Mouse (Mus musculus) adrenal gland, adult 18-20 months (tissue): ENCODE results near the gene Pard3b. TPM values are rescaled to one million over a fixed set of nuclear protein-coding genes. Genes with fewer than 3 reads are reported as not detected.
A peak's percentile ranks its signal among the peaks of the same experiment; 100 is the strongest.

Experiments used
- DNase-seq, 2 experiments: peaks; one replicate each; pipeline ENCODE4 v3.0.0; 2021 to 2022; ENCODE audit warnings: low spot score in 2 of 2
- total RNA-seq, 2 experiments: library from RNA; stranded (reverse); gene quantifications; 1 replicate in 1 of 2; 2 replicates in 1 of 2; pipeline ENCODE4 v1.2.3; 2021

Pard3b gene
- total RNA-seq, 2 experiments from 2014 or later: 10.0 to 14.3 TPM

DNA sequence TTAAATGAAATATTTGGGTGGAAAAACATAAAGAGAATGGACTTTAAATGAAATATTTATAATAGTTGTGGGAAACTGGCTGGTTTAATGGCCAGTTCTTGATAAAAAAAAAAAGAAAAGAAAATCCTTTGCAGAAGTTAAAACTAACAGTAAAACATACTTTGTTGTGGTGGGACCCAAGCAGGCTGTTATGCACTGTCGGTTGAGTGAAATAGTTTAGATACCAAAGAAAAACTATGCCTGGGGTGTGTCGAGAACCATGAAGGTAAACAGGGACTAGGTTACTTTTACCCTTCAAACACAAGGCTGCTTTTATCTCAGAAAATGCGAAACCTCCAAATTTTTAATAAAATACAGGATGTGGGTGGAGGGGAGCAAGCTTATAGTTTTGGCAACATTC, 797.7 kb downstream of the Pard3b start:
- DNase-seq: no peak

DNA sequence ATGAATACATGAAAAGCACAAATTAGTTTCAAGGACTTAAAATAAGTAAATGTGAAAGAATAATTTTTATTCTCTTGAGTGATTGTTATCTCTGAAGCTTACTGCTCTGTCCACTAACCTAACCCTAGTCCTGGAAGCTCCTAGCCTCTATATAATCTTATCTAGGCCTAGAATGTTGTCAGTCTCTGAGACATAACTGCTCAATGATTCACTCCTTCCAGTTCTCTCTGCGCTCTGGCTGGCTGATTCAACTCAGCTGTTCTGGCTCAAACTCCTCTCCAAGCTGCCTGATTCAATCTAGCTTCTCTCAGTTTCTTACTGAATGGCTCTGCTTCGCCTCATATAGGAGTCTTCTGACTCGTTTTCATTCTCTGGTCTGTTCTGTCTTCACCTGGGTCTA, 798.9 kb downstream of the Pard3b start:
- DNase-seq: no peak

DNA sequence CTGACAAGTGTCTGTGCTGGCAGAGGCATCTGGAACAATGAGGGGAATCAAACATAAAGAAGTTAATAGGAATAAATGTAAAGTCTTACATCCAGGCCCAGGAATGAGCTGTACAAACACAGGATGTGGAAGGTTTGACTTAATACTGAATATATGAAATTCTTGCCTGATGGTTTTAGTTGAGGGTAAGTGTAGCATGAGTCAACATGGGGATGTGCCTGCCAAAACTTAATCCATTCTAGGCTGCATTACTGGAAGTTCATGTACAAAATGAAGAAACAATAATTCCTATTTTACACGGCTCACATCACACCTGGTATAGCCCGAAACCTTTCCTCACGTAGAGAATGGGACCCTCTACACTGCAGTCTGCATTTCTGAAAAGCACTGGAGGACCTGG, 805.8 kb downstream of the Pard3b start:
- no peak for DNase-seq

DNA sequence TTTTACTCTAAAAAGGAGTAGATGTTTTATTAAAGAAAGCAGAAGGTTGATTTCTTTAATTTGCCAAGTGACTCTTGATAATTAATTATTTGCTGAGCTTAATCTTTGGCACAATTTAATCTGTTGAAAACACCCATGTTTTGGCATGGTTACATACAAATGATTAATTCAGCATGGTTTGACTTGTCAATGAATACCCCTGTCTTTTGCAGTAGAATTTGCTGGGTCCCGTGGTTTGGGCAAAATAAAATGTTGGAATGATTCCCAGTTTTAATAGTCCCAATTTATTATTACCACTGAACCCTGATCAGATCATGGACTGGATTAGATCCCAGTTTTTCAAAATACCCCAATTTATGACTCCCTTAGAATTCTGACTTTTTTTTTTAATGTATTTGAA, 808.2 kb downstream of the Pard3b start:
- DNase-seq: no peak

DNA sequence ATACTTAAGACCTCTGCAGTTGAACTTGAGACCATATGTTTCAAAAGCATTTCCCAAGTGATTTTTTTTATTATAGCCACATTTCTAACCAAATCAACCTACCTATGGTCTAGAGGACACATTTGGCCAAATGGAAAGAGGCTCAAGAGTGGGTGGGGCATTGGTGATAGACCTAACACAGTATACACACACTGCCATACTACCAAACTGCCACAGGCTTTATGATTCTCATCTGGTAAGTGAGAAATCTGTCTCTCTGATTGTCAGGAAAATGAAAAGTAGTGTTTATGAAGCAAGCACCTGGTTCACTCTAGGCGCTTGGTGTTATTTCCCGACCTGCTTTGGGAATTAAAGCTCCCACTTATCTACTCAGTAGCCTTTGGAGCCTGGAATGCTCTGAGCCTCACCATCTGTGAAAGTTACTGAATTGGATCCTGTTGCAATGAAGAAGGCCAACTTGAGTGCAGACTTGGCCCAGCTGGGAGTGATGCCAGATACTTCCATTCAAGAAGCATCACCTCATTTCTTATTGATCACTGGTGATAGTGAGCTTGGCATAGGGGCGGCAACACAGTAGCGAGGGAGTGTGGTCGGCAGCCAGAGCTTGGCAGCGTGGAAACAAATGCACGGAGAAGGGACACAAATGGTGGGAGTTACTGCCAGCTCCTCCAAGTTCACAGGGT, 810.7 kb downstream of the Pard3b start:
- no peak for DNase-seq

DNA sequence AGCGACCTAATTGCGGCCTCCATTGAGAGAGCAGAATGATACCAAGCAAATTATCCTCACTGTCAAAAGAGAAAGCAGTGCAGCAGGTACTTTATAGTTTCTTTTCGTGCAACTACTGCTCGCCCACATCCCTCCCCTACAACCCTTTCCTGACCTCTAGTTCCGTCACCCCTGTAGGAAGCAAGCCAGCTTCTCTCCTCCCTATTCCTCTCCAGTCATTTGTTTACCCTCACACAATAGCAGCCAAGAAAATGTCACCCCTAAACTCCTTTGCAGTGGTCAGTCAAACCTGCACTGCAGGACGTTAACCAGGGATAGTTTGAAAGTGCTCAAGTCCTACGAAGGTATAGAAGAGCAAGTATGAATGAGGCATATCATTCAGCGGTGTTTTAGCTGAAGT, 826.9 kb downstream of the Pard3b start:
- DNase-seq: no peak

DNA sequence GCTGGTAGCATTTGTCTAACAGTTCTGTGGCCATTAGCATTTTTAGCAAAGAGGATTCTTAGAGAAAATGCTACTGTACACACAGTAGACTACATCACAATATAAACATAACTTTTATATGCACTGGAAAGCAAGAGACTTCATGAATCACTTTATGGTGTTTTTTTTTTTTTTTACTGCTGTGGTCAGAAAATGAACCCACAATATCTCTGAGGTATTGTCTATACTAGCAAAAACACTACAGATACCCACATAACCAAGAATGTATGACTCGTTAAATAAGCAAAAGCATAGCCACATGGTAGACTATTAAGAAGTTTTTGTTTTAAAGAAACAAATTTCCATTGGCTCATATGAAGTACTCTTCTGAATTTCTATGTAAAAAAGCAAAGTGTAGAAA, 827.9 kb downstream of the Pard3b start:
- no peak for DNase-seq

DNA sequence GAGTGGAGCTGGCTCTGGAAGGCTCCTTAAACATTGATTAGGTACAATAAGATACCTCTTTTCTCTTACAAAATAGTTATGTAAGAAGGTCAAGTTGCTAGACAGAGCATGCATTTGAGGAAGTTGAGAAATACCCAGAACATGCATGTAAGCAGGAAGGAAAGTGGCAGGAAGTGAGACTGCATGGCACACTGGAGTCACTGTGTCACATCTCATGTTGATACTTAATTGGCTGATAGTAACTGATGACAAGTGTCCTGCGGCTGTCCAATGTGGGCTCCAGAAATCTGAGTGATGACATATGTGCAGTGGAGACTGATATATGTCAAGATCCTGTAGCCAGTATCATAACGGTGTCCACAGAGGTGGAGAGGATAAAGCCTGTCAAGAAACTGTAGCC, 844.4 kb downstream of the Pard3b start:
- no peak for DNase-seq

DNA sequence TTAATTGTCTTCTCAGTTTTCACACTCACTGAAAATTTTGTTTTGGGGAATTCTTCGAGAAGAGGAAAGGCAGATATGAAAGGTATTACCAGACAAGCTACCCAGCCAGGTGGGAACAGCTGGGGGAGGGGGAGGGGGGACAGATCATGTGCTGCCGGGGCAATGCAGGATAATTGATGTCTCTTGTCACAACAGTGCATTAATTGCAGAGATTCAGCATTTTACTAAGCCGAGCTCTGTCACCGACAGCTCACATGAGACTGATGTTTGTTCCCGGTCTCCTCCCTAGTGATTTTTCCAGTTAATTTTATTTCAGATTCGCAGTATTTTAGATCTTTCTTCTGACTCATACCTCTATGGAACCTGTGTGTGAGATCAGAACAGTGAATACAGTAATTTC, 850.2 kb downstream of the Pard3b start:
- DNase-seq: no peak

DNA sequence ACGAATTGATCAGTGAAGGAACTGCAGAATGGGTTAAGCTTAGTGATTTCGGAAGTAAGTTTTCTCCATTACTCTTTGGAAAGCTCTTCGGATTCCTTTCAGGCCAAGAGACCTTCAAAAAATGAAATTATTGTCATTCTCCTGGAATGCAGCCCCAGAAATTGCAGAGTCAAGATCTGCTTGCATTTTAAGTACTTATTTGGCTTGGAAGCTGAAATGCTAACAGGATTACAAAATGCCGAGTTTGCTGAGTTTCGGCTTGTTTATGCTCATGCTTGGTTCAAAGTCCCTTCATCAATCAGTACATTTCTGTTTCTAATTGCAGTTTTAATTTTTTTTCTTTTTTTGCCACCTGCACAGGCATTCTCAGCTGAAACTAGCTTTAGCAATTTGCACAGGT, 860.5 kb downstream of the Pard3b start:
- no peak for DNase-seq

DNA sequence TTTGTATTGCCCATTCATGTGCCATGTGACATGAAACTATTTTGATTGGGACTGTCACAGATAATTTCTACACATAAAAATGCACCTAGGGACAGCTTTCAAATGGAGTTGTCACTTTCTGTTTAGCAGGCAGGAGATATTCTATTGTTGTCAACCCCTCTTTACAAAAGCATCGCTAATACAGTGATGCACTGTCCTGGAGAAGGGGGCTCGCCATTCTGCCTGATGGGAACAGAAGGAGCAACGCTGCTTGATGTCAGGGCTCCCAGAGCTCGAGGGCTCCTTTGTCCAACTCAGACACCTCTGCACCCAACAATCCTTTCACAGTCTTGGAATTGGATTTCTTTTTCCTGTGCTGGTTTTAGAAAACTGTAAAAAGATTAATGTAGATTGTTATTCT, 871.9 kb downstream of the Pard3b start:
- DNase-seq: no peak

DNA sequence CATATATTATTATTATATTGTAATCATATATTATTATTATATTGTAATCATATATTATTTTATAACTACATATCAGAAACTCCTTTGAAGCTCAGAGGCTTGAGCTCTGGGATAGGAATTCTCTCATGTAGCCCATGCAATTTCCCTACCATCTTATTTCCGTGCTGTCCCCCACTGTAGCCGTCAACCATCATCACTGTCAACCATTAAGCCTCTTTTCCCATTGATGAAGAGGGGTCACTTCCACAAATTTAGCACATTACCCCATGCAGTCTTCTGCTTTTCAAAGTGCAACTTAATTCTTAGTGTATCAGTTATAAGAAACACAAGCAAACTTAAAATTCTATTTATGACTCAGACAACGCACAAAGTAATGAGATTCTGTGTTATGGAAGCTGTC, 873.1 kb downstream of the Pard3b start:
- DNase-seq: no peak

DNA sequence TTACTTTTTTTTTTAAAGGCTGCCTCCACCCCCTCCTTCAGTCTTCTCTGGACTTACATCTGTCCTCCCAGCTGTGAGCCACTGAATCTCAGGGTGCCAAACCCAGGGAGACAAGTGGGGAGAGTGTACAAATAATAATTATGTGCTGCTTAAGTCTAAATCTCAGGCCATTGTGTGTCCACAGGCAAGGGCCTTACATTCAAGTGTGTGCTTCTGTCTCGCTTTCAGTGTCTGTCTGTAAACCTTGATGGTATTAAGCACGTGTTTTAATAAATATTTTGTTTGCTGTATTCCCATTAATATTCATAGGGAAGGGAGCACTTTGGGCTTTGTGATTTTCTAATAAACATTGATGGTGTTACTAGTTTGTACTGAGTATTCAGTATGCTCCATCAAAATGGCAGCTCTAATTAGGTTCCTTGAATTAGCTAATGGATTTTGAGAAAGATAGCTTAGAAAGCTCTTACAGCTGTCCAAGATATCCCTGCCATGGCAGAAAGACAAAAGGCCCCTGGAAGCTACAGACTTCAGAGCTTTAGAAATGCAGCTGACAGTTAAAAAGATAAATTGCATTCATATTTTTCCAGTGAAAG, 880.1 kb downstream of the Pard3b start:
- no peak for DNase-seq

DNA sequence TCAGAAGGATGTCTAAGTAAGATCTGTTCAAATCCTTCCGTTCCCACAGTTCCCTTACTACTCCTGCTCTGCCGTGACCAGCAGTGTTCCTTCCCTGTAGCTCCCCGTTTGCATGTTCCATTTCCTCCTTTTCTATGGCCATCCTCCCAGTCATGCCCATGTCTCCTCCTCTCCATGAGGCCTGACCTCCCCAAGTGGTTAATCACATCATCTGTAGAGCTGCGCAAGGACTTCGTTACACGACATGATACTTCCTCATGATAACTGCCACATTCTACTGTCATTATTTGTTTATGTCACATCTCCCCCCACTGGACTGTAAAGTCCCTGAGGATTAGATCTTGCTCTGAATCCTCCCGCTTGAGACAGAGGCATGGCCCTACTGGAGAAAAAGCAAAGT, 882.7 kb downstream of the Pard3b start:
- no peak for DNase-seq

DNA sequence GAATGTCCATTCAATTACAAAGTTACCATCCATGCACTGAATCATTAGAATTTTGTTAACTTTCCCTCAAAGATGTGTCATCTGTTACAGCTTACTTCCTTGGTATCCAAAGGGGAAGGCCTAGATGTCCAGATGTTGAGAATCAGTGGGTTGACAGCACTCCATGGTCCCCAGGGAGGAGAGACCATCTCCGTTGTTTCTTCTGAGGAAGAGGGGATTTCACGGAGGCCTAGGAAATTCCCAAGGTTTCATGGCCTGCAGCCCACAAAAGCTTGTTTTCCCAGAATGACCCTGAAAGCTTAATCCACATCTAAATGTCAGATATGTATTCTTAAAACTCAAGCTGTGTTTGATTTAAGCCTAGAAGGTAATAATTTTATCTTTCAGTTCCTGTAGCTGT, 884.1 kb downstream of the Pard3b start:
- DNase-seq: no peak

DNA sequence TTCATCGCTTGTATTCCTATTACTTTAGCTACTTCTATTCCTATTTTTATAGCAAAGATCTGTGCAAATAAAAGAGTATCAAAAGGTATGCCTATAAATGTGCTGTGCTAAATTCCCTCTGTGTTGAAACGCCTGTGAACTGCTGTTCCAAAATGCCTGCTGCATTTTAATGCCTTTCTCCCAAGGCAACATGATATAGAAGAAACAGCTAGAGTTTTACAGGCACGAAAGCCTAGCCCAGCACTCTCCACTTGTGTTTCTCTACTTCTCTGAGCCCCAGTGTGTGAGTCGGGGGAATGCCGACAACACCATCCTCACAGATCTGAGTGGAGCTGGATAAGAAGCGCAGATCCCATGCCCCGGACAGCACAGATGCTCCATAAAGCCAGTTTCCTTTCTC, 889.2 kb downstream of the Pard3b start:
- no peak for DNase-seq

DNA sequence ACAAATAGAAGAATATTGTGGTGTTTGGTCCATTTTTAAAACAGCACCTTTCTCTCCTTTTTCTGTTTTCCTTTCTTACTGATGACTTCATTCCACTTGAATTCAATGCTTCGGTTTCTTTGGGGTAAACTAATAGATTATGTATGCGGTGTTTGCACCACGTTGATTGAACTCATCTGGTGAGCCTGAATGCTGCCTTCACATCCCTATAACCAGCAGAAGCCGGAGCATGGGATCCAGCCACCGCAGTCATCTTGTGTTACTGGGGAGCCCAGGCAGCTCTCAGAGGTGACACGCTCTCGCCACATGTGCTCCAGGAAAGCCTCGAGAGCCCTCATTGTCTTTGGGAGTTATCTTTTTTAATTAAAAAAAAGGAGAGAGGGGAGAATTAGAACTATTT, 891.3 kb downstream of the Pard3b start:
- DNase-seq: no peak

DNA sequence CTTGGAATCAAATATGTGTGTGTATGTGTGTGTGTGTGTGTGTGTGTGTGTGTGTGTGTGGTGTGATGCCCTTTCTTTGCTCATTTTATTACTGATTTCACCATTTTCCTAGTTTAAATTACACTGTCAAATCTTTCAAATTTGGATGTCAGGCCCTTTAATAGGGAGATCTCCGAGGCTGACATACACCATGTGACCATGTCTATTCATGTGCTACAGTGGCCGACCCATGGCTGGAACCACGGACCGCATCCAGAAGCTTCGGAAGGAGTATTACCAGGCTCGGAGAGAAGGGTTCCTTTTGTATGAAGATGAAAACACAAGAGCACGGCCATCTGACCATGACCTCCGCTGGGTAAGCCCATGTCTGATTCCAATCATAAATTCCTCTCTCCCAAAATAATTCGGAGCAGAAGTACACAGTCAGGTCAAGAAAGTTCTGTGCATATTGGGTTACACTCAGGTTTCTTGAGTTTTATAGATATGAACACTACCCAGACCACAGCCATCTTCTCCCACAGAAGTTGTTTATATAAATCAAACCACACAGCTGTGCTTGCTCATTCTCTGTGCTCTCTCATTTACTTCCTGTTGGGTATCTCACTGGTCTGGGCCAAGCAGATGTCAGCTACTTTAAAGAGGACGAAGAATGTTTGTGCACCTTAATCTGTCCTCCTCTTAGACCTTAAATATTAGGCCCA, 894.0 kb downstream of the Pard3b start:
- DNase-seq: no peak

DNA sequence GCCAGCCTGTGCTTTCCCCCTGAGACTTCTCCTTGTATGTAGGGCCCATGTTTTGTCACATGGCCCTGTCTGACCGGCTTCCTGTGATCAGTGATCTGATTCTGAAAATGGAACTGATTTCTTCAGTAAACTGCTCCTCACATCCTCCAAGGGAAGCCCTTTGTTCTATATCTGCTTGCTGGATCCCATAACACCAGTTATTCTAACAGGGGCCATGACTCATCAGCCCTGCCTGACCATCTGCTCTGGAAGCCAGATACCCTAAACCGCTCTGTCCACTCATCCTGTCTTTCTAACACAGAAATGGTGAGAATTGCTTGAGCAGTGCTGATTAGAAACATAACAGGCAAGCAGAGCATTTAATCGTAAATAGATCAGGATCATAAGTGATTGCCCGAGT, 910.3 kb downstream of the Pard3b start:
- no peak for DNase-seq

DNA sequence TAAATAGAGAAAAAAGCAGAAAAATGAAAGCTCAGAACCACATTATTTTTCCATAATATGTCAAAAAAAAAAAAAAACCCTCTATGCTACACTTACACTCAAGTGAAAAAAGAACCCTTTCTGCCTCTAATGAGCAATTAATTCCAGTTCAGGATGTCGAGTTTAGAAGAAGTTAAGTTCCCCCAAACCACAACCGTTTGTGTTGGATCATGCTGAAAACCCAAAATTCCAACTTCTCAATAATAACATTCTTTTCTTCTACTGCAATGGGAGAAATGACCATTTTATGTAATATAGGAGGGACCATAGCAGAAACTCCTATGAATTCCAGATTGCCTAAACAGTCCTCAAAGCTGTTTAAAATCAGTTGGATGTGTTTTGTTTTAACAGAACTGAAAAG, 911.9 kb downstream of the Pard3b start:
- DNase-seq: no peak

DNA sequence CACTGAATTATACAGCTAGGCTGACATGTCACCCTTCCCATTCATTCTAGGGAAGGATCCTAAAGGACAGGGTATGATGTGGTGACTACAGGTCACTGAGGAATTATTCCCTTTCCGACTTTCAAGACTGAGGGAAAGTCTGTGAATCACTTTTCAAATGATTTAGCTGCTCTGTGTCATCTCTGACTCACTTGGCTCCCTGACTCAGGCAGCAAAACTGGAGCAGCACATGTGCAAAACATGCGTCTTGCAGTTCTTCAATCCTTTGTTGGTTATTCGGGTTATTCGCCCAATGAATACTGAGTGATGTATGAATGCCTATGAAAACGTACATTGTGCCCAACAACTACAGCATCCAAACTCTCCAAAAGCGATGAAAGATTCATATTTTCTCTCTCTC, 912.9 kb downstream of the Pard3b start:
- DNase-seq: peak in 1 of 2 experiments; percentile 33

DNA sequence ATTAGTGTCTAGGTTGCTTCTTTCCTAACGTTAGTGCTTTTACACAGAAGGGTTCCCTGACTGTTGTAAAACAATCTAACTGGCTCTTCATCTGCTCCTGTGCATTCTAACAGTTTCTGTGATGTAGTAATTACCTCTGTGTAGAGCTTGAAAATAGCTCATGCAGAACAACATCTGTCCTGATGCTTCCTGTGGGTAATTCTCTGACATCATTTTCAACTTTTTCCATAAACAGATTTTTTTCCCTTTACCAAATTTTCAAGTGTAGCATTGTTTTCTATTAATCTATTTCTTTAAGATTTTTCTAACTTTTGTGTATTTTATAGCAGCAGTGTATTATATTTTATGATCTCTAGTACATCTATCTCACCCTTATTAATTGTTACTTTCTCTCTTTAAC, 917.2 kb downstream of the Pard3b start:
- DNase-seq: no peak

DNA sequence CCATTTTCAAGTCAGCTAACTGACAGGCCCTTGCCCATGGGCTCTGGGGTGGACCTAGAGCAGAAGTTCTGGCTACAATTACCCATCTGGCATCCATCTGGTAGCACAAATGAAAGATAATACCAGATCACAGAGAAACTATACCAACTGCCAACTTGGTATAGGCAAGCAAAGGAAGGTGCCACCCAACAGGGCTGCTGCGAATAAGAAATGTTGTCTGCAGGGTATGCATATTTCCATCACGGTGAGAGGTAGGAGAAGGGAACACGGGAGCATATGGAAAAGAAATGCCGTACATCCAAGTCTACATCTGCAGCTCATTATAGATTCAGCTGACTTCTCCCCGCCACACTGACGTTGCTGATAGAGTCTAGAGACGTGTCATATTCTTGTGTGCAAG, 924.4 kb downstream of the Pard3b start:
- no peak for DNase-seq
